Mouse (Mus musculus) lung, embryonic 16.5 days (tissue): ENCODE data around the gene Bub1. TPM values are rescaled to one million over a fixed set of nuclear protein-coding genes. Genes with fewer than 3 reads are reported as not detected.

ENCODE experiments used
- ATAC-seq: fragments of 200-750 bp; cut with Nextera tagmentation; 2 replicates; pipeline ENCODE4 v1.8.0; 2017; ENCODE audit warnings: low read depth, mild to moderate bottlenecking, moderate library complexity
- H3K27ac ChIP-seq: fragments of 300-500 bp; sonication (generic); 2 replicates; pipeline ENCODE4 v1.5.1; 2014; ENCODE audit warnings: mild to moderate bottlenecking, control low read depth, low read length
- H3K27me3 ChIP-seq: fragments of 300-500 bp; sonication (generic); 2 replicates; pipeline ENCODE4 v1.6.1; 2014; ENCODE audit warnings: low read depth, low read length, mixed read lengths; ENCODE audit not compliant: control insufficient read depth, insufficient read depth
- H3K36me3 ChIP-seq: fragments of 300-500 bp; sonication (generic); 2 replicates; pipeline ENCODE4 v1.6.1; 2014; ENCODE audit warnings: low read length; ENCODE audit not compliant: control insufficient read depth, insufficient read depth
- H3K4me1 ChIP-seq: fragments of 300-500 bp; sonication (generic); replicated peaks from 2 replicates; pipeline ENCODE4 v1.6.1; 2014; ENCODE audit warnings: low read length, mixed read lengths; ENCODE audit not compliant: control insufficient read depth, insufficient read depth
- H3K4me2 ChIP-seq: fragments of 300-500 bp; sonication (generic); 2 replicates; pipeline ENCODE4 v1.6.1; 2014; ENCODE audit warnings: low read depth, low read length, control low read depth
- H3K4me3 ChIP-seq: fragments of 300-500 bp; sonication (generic); 2 replicates; pipeline ENCODE4 v1.5.1; 2014; ENCODE audit warnings: mild to moderate bottlenecking, low read length, control low read depth
- H3K9ac ChIP-seq: fragments of 300-500 bp; sonication (generic); 2 replicates; pipeline ENCODE4 v1.6.1; 2014; ENCODE audit warnings: low read length, control low read depth
- H3K9me3 ChIP-seq: fragments of 300-500 bp; sonication (generic); 2 replicates; pipeline ENCODE4 v1.6.1; 2016; ENCODE audit warnings: low read length; ENCODE audit not compliant: control insufficient read depth
- WGBS: fragments of 180-500 bp; shearing (Covaris S2); extraction: QIAGEN DNeasy Blood & Tissue Kit; methylation state at CpG from one replicate; pipeline ENCODE4 v1.1.7; 2014; 5-methylcytosine and 5-hydroxymethylcytosine counted together
- polyA plus RNA-seq: library from polyadenylated mRNA; unstranded; fragments of >200 nt; fragmentation: Nextera tagmentation; extraction: Ambion mirVana; gene quantifications from 2 replicates; pipeline ENCODE4 v1.2.1, GENCODE M21; 2015

Gene Bub1
- polyA plus RNA-seq, 1 experiment from 2014 or later = 64.9 TPM

DNA sequence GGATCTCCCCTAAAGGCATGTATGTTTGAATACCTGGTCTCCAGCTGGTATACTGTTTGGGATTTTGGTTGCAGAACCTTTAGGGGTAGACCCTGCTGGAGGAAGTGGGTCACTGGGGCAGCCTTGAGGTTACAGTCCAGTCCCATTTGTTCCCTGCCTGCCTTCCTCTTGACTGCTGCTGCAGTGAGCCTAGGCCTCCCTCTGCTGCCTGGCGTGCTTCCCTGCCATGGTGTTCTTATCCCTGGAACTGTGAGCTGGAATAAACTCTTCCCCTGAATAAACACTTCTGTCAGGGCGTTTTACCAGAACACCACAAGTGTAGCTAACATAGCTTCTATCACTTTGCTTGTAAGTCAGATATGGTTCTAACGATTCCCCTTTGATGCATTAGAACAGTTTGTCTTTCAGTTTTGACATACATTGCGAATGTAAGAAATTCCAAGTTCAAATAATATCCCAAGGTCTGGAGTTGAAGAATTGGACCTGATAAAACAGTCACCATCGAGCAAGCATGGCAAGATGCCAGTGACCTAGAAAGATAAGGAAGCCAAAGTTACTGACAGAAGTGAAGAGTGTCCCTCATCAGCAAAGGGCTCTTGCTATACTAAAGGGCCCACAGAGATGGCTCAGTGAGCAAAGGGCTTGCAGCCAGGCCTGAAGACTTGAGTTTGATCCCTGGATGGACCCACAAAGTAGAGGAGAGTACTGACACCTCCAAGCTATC lies 72.3 kb downstream of the Bub1 start:
- ATAC-seq = no peak
- Histone ChIP-seq H3K4me3 (no peak overlapping the region), H3K4me2 (no peak overlapping the region), H3K4me1 (no peaks in the 10 kb centered on the region), H3K27ac (no peak overlapping the region), H3K9ac (no peak overlapping the region), H3K27me3 (no peaks in the 10 kb centered on the region), H3K9me3 (no peaks in the 10 kb centered on the region), H3K36me3 (0 out of 2 replicates have a peak, but pooled peaks cover 7% of the 10 kb centered on the region)
- WGBS = 52% methylated on average over 5 of the region's 5 CpGs

DNA sequence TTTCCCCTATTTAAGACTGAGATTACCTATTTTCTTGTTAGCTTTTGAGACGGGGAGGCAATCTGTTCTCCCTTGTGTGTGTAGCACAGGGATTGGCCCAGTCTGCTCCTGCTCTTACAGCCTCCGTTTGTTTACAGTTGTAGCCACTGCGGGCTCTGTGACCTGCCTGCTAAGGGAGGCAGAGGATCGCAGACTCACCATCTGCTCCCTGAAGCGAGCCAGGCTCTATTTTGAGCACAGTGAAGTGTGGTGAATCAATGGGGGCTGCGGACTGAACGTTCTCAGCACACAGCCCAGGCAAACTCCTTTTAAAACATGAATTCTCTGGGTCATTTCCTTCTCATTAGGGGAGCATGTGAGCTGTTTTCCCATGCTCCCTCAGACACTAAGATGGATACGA lies 74.5 kb downstream of the Bub1 start:
- Histone ChIP-seq H3K9me3 (no peaks in the 10 kb centered on the region), H3K27me3 (no peaks in the 10 kb centered on the region), H3K4me2 (no peak overlapping the region), H3K4me1 (no peaks in the 10 kb centered on the region), H3K36me3 (0 out of 2 replicates have a peak, but pooled peaks cover 4% of the 10 kb centered on the region), H3K9ac (no peak overlapping the region), H3K4me3 (no peak overlapping the region), H3K27ac (no peak overlapping the region)
- 31% methylated on average over 8 of the region's 8 CpGs for WGBS
- no peak for ATAC-seq

DNA sequence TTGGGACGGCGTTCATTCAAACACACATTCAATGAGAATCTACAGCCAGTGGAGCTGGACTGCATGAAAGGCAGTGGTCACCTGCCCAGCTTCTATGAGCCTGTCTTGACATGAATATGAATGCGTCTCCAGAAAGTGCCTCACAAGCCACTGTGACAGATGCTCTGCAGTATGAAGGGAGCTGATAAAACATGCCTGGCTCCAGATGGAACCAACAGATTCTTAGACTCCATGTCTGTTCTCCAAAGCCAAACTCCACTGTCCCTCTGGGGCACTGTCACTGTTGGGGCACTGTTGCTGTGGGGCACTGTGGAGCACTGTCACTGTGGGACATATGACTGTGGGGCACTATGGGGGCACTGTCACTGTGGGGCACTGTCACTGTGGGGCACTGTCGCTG lies 77.6 kb downstream of the Bub1 start:
- Histone ChIP-seq H3K4me1 (no peaks in the 10 kb centered on the region), H3K27me3 (no peaks in the 10 kb centered on the region), H3K27ac (no peak overlapping the region), H3K4me3 (no peak overlapping the region), H3K4me2 (no peak overlapping the region), H3K9me3 (no peaks in the 10 kb centered on the region), H3K36me3 (no peaks in the 10 kb centered on the region), H3K9ac (no peak overlapping the region)
- 92% methylated on average over 4 of the region's 4 CpGs for WGBS
- no peak for ATAC-seq

GRCm38 (mm10) chr2:127751849-127752610 lies 79.6 kb downstream of the Bub1 start:
- 67% methylated on average over 11 of the region's 11 CpGs for WGBS
- H3K4me3 ChIP-seq = no peak overlapping the region
- no peaks in the 10 kb centered on the region for H3K36me3 ChIP-seq
- H3K9me3 ChIP-seq = no peaks in the 10 kb centered on the region
- H3K4me2 ChIP-seq = no peak overlapping the region
- H3K27ac ChIP-seq = no peak overlapping the region
- H3K9ac ChIP-seq = no peak overlapping the region
- no peaks in the 10 kb centered on the region for H3K4me1 ChIP-seq
- no peak for ATAC-seq
- H3K27me3 ChIP-seq = no peaks in the 10 kb centered on the region

Other genes with a start within 250 kb of the Bub1 start
- 4.2 and 4.3 TPM in 2 replicates for gene Zfp661, start 244.8 kb downstream of the Bub1 start, polyA plus RNA-seq
- 114 and 120 TPM in 2 replicates for gene Mrps5, start 244.6 kb downstream of the Bub1 start, polyA plus RNA-seq
- 21.4 and 30.2 TPM in 2 replicates for gene Mal, start 175.2 kb downstream of the Bub1 start, polyA plus RNA-seq
- gene Mall, start 101.9 kb downstream of the Bub1 start, polyA plus RNA-seq = 5.3 and 6.5 TPM in 2 replicates
- 38.3 and 41.5 TPM in 2 replicates for gene Nphp1, start 43.0 kb downstream of the Bub1 start, polyA plus RNA-seq
- gene Mtln, start 39.4 kb downstream of the Bub1 start, polyA plus RNA-seq = 33.1 and 34.9 TPM in 2 replicates
- 0.25 and 0.60 TPM in 2 replicates for gene Acoxl, start 7.0 kb upstream of the Bub1 start, polyA plus RNA-seq